In the genomic region with DNA sequence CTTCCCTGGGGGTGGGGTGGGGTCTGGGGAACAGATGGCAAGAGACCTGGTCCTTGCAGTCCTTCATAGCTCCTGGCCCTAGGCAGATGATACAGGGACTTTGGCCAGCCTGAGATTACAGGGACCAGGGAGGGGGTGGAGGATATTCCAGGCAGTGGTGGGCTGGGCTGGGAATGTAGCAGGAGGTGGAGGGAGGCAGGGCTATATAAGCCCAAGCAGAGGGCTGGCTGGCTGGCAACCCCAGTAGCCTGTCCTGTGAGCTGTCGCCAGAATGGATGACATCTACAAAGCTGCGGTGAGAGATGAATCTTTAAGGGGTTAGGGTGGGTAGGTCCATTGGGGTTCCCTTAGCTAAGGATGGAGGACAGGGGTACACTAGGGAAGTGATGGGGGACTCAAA, we compare ENCODE assay signal across 8 mouse cellular contexts. TPM values are rescaled to one million over a fixed set of nuclear protein-coding genes. Genes with fewer than 3 reads are reported as not detected.
DNase-seq lines count a peak whose midpoint lies in the region; ATAC-seq and TF ChIP-seq lines count a peak whose summit lies in the region.

A gene (plus strand): TSS at position 229 of the 400 bp plus-strand sequence.

- peaks cover 5% of the 10 kb centered on the region for H3K36me3 ChIP-seq in spleen, adult 2 months (ENCODE audit: control insufficient read depth, insufficient read depth, low read length)
- H3K36me3 ChIP-seq in hindbrain, postnatal 0 days (ENCODE audit: insufficient read depth, low read length) = peaks cover 8% of the 10 kb centered on the region; the same call in 1 of the 2 replicates
- H3K36me3 ChIP-seq in myocyte (ENCODE audit: control insufficient read depth, insufficient read depth) = peaks cover 32% of the 10 kb centered on the region

- WGBS in spleen, adult 2 months = 89% methylated on average over 2 of the region's 2 CpGs
- 66% methylated on average over 2 of the region's 2 CpGs for WGBS in hindbrain, postnatal 0 days

- H3K4me1 ChIP-seq in spleen, adult 2 months (ENCODE audit: control insufficient read depth, insufficient read depth, insufficient read length) = peaks cover 2% of the 10 kb centered on the region; the same call in 1 of the 2 replicates
- peaks cover 12% of the 10 kb centered on the region; the same call in 1 of the 2 replicates for H3K4me1 ChIP-seq in hindbrain, postnatal 0 days (ENCODE audit: insufficient read depth, low read length)

- H3ac ChIP-seq in myocyte (ENCODE audit: control insufficient read depth, insufficient read length) = peak within 1 kb of the TSS; percentile 4

- peak within 1 kb of the TSS; percentile 70; the same call in 1 of the 2 replicates for H3K9ac ChIP-seq in hindbrain, postnatal 0 days (replicated peaks; ENCODE audit: low read length)

- no peak for DNase-seq in spleen, adult 2 months (ENCODE audit: low read depth in 1 of 2, low spot score in 2 of 2)
- no peak for DNase-seq in spleen, postnatal 36 days (ENCODE audit: low spot score in 2 of 2)
- DNase-seq in gastrocnemius, postnatal 10 days = no peak
- DNase-seq in hindbrain, postnatal 0 days (ENCODE audit: low spot score) = no peak
- DNase-seq in T-cell, adult 2 months (ENCODE audit: low spot score) = no peak
- no peak for DNase-seq in urinary bladder, adult 2 months (ENCODE audit: low spot score)
- no peak for DNase-seq in layer of hippocampus, adult 11-12 months (ENCODE audit: low spot score)

- no peaks in the 10 kb centered on the region for H3K9me3 ChIP-seq in hindbrain, postnatal 0 days (ENCODE audit: low read length)

- peak within 1 kb of the TSS; percentile 76; the same call in 1 of the 2 replicates for H3K4me3 ChIP-seq in spleen, adult 2 months (ENCODE audit: extremely low read depth, insufficient read depth, insufficient read length)
- H3K4me3 ChIP-seq in hindbrain, postnatal 0 days (ENCODE audit: low read length) = peak within 1 kb of the TSS; percentile 54; the same call in 1 of the 2 replicates
- H3K4me3 ChIP-seq in myocyte = peak within 1 kb of the TSS; percentile 100

- peaks cover 48% of the 10 kb centered on the region for H3K79me2 ChIP-seq in myocyte (ENCODE audit: control insufficient read depth, insufficient read depth)

- no peak for TF ChIP-seq POLR2A in spleen, adult 2 months (IDR thresholded peaks at IDR 0.05; ENCODE audit: low read depth, low read length)
- peak; percentile 91 for TF ChIP-seq POLR2A in myocyte (IDR thresholded peaks at IDR 0.05; ENCODE audit: insufficient read length, low read depth)

- peak within 1 kb of the TSS; percentile 4; the same call in 1 of the 2 replicates for H3K27ac ChIP-seq in spleen, adult 2 months (ENCODE audit: insufficient read depth, low read length)
- H3K27ac ChIP-seq in hindbrain, postnatal 0 days = peak within 1 kb of the TSS; percentile 85

- ATAC-seq in hindbrain, postnatal 0 days = no peak

- no peaks in the 10 kb centered on the region for H3K27me3 ChIP-seq in spleen, adult 2 months (ENCODE audit: control insufficient read depth, insufficient read depth, low read length)
- H3K27me3 ChIP-seq in hindbrain, postnatal 0 days (ENCODE audit: insufficient read depth, low read length) = no peaks in the 10 kb centered on the region
- no peaks in the 10 kb centered on the region for H3K27me3 ChIP-seq in myocyte (ENCODE audit: control insufficient read depth, insufficient read depth, insufficient read length)

- H3K4me2 ChIP-seq in hindbrain, postnatal 0 days (ENCODE audit: low read depth, low read length) = peak within 1 kb of the TSS; percentile 89
- peak within 1 kb of the TSS; percentile 100 for H3K4me2 ChIP-seq in myocyte (ENCODE audit: low read depth)

- TF ChIP-seq CTCF in spleen, adult 2 months (IDR thresholded peaks at IDR 0.05; ENCODE audit: extremely low read depth, insufficient read depth, insufficient read length, insufficient replicate concordance) = no peak
- TF ChIP-seq CTCF in hindbrain, postnatal 0 days (IDR thresholded peaks at IDR 0.05; ENCODE audit: low read depth) = no peak

TF ChIP-seq in myocyte, 11 proteins besides CTCF, POLR2A, EP300 and RAD21:
- peak; percentile 95 for TF ChIP-seq POLR2AphosphoS2 (IDR thresholded peaks at IDR 0.05; ENCODE audit: insufficient read length, low read depth)
- no peak for TF ChIP-seq CEBPB (IDR thresholded peaks at IDR 0.05; ENCODE audit: insufficient read depth, poor library complexity, severe bottlenecking)
- TF ChIP-seq REST (IDR thresholded peaks at IDR 0.05; ENCODE audit: insufficient read depth, insufficient read length) = no peak
- peak in 1 of 3 experiments; percentile 68 for TF ChIP-seq MYOG (IDR thresholded peaks at IDR 0.05; ENCODE audit: control insufficient read depth in 1 of 3, insufficient read depth in 1 of 3, insufficient read length in 2 of 3, low read depth in 2 of 3)
- no peak for TF ChIP-seq TCF12 (IDR thresholded peaks at IDR 0.05; ENCODE audit: insufficient read depth, poor library complexity, severe bottlenecking)
- no peak for TF ChIP-seq MYOD1 (IDR thresholded peaks at IDR 0.05; ENCODE audit: control insufficient read depth in 1 of 3, insufficient read length in 2 of 3, low read depth in 2 of 3)
- no peak for TF ChIP-seq E2F4 (IDR thresholded peaks at IDR 0.05; ENCODE audit: insufficient read depth)
- TF ChIP-seq MAX (IDR thresholded peaks at IDR 0.05; ENCODE audit: low read depth) = no peak
- TF ChIP-seq USF1 (IDR thresholded peaks at IDR 0.05; ENCODE audit: low read depth) = no peak
- no peak for TF ChIP-seq SRF (IDR thresholded peaks at IDR 0.05; ENCODE audit: control insufficient read depth, insufficient read length, low read depth)

RNA-seq across cellular contexts. Expression of the gene that starts here (rescaled TPM):
- 0.18 and 0.62 TPM in 2 replicates for polyA plus RNA-seq in spleen, adult 2 months (2012; rRNA removed)
- 100 to 1,000 TPM; 197 to 292 TPM for total RNA-seq in gastrocnemius, postnatal 10 days (2021)
- total RNA-seq in hindbrain, postnatal 0 days (2014; rRNA removed) = 0.68 and 1.6 TPM in 2 replicates
- polyA plus RNA-seq in hindbrain, postnatal 0 days (2015; fragmentation: Nextera tagmentation; extraction: Ambion mirVana) = 2.9 and 3.0 TPM in 2 replicates
- 7,028 TPM for polyA plus RNA-seq in myocyte (2012; fragmentation: generic; extraction: Trizol)
- 3.0 and 3.5 TPM in 2 replicates for polyA plus RNA-seq in urinary bladder, adult 2 months (2012; rRNA removed)

Comparison
In these comparisons a context has a peak if more than half of its experiments do, and no peak if none do; other contexts are left out.
1. RNA of the gene that starts here (total RNA-seq): 197 to 292 TPM in gastrocnemius, postnatal 10 days; 0.68 to 1.6 TPM in hindbrain, postnatal 0 days; every median in the first group is over 10 times any median in the second.
2. RNA of the gene that starts here (polyA plus RNA-seq): 7,028 TPM in myocyte (single experiment); 3.0 to 3.5 TPM in urinary bladder, adult 2 months, 2.9 to 3.0 TPM in hindbrain, postnatal 0 days and 0.18 to 0.62 TPM in spleen, adult 2 months; every median in the first group is over 1,000 times any median in the second.
3. Peak in every context shown above with its lines, with median percentiles within 50 percentile points of each other: H3K4me3 ChIP-seq.